Mouse (Mus musculus): ENCODE results near the gene Map10.

Gene Map10

GRCm38 (mm10) chr8:125669700-125670195, at the start of gene Map10:
Gene Map10 (plus strand): TSS chr8:125669818.
- peak; percentile 87 to 91 for DNase-seq

DNA sequence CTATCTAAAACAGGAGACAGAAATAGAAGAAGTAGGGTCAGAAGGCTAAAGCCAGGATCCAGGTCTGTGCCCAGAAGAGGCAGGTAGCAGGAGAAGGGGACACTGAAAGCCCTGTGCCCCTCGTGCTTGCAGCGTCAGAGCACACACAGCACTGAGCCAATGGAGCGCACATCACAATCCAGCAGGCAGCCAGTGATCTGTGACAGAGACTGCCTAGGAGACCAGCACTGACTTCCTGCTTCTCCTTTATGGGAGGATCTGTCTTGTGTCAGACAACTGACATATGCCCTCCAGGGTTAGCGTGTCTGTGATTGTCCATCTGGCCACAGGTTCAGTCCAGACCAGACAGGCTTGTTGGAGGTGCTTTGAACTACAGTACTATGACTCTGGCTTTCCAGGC, 49.3 kb upstream of the Map10 start:
- DNase-seq = no peak

GRCm38 (mm10) chr8:125624287-125624686, 45.3 kb upstream of the Map10 start:
- DNase-seq = no peak

GRCm38 (mm10) chr8:125626381-125626780, 43.2 kb upstream of the Map10 start:
- peak; percentile 46 to 53 for DNase-seq

GRCm38 (mm10) chr8:125628834-125629233, 40.8 kb upstream of the Map10 start:
- DNase-seq = no peak

- DNase-seq = no peak
Observed at GRCm38 (mm10) chr8:125638411-125639058, 31.1 kb upstream of the Map10 start.

GRCm38 (mm10) chr8:125639631-125640030, 30.0 kb upstream of the Map10 start:
- DNase-seq = no peak

DNA sequence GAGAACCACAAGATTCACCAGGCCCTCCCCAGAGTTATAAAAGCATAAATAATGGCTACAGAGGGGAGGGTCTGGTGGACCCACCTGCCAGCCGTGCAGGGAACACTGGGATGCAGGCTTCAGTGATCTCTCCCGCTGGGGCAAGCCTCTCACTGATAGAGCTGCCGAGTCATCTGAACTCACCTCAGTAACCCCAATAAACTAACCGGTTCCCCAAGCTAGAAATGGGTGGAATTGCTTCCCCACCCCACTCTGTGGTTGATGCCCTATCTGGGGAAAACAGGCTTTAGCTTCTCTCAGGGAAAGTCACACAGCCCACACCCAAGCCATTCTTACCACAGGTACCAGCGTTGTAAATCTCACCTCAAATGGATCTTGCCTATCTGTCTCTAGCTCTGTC, 28.9 kb upstream of the Map10 start:
- no peak for DNase-seq

DNA sequence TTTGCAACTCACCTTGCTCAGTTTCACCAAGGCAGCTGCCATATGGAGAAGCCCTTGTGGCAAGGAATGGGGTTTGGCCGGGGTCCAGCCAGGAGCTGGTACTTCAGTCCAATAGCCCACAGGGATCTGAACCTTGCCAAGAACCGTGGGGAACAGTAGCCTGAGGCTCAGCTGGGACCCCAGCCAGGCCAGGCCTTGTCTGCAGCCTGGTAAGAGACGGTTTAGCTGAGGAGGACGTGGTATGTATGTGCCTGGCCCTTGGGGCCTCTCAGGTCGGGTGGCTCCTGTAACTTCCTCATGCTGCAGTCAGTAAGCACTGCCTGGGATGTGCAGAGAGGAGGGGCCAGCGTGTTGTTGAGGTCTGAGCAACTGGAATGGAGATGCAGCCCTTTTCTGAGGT, 27.8 kb upstream of the Map10 start:
- DNase-seq = peak; percentile 87 to 91

DNA sequence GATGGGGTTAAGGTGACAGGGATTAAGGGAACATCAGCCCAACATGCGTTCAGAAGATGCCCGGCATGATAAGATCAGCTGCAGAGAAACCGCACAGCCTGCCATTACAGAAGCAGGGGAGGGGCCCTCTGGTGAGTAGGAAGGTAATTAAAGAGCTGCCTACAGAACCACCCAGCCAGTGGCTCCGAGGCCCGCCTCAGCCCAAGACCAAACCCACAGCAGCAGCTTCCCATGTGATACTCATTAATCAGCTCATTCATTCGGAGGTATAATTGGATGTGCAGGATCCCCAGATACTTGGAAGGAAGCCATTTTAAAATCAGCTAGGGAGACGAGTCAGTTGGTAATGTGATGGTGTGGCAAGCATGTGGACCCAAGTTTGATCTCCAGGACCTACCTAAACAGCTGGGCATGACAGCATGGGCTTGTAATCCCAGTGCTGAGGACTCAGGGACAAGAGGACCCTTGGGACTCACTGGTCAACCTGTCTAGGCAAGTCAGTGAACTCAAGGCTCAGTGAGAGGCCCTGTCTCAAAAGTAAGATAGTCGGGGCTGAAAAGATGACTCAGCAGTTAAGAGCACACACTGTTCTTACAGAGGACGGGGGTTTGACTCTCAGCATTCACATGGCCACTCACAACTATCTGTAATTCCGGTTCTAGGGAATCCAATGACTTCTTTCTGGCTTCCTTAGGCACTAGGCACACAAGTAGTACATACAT, 23.7 kb upstream of the Map10 start:
- DNase-seq = no peak

DNA sequence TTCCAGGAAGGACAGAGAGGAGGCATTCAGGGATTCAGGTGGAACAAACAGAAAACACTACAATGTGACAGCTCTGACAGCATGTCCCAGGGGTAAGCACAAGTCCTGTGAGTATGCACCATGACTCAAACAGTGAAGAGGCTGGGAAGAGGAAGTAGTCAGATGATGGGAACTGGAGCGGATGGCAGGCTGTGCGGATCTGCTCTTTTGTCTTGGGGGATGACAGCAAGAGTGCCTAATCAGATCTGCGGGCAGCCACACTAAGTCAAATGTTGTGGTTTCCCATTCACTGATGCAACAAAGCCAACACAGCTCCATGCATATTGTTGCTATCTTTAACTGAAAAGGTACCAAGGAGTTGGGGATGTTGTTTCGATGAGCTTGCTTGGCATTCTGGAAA, 20.2 kb upstream of the Map10 start:
- no peak for DNase-seq

GRCm38 (mm10) chr8:125654821-125655220, 14.8 kb upstream of the Map10 start:
- DNase-seq = no peak

DNA sequence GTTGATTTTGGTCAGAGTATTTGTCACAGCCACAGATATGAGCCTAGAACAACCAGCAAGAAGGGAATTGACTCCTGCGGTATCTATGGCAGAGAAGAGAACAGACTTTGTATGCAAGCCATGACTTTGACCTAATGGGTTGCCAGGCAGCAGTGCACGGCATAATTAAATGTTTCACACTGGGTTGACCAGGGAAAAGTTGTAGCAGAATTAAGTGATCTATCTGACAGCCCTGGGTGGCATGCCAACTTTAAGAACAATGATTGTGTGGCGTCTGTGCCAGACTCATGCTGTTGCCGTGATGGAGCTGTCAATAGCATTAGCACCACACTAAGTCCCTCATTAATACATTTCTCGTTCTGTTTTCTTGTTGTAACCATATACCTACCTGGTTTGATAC, 11.1 kb upstream of the Map10 start:
- no peak for DNase-seq

DNA sequence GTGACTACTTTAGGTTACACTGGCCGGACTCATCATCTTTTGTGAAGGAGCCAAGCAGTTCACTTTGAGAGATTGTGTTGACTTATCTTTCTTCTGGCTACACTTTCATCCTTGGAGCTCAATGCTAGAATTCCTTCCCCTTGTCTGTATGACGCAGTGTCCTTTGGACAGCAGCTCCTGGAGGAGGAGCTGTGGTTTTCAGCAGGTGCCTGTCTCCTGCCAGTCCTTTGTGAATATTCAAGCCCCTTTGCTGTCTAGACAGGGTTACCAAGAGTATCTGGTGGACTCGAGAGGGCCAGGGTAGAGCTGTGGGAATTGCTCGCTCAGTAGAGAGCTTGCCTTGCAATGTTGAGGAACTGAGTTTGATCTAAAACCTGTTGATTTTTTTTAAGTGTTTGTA, 10.7 kb upstream of the Map10 start:
- DNase-seq = no peak

DNA sequence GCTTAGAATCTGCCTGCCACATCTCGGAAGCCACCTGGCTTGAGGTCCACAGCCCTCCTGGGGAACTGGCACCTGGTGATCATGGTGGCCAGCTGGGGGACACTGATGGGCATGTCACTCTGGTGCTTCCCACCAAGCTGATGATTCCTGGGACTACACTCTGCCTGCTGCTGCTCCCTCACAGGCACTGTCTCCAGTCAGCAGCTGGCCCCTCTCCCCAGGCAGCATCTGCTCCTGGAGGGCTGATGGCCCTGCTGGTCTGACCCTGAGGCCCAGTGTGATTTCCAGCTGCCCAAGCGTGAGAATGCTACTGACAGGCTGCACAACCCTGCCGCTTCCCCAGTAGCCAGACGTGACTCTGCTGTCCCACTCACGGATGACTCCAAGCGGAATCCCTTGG, 9.2 kb upstream of the Map10 start:
- no peak for DNase-seq

DNA sequence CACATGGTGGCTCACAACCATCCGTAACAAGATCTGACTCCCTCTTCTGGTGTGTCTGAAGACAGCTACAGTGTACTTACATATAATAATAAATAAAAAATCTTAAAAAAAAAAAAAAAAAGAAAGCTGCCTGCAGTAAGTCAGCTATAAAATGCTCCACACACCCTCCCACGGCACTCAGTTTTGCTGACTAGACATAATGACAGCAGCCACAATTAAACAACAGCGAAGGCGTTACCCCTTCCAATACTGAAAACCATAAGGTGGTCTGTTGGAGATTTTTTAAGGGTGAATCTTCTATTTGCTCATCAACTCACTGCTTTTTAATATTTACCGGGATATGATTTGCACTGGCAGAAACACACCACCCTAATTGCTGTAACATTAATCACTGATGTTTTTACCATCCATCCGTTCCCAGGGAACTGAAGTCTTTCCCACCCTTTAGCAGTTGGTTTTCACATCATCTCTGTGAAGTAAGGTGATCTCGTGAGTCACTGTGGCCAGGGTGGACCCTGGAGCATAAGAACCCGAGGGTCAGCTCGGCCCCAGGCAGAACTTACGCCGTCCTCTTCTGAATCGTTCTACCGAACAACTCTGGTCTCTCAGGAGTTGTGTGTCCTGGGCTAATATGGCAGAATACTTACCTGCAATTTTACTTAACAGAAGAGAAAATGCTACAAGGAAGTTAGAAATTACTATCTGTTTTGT, 7.5 kb upstream of the Map10 start:
- DNase-seq = no peak

GRCm38 (mm10) chr8:125662669-125663048, 7.0 kb upstream of the Map10 start:
- DNase-seq = peak; percentile 72

DNA sequence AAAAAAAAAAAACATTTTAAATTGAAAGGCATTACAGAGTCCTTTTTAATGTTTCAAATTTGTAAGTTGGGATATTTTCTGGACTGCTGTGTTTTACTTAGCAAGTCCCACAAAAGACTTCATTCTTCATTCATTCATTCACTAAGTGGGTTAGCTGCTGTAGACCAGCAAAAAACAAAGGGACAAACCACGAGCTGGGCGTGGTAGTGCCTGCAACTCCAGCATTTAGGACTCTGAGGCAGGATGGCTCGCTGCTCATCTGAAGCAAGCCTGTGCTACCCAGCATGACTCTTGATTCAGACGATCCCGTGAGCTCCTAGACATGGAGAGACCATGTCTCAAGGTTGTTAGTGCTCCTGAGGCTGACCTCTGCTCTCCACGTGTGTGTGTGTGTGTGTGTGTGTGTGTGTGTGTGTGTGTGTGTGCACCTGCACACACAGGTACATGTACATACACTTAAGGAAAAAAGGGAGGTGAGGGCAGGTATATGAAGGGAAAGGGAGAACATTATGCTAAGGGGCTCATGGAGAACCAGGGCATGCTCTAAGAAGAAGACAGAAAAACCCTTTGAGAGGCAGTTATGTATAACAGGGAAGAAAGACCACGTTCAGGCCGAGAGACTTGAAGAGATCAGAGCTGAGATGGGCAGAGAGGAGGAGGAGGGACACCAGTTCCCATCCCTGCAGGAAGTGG, 4.3 kb upstream of the Map10 start:
- DNase-seq = no peak

DNA sequence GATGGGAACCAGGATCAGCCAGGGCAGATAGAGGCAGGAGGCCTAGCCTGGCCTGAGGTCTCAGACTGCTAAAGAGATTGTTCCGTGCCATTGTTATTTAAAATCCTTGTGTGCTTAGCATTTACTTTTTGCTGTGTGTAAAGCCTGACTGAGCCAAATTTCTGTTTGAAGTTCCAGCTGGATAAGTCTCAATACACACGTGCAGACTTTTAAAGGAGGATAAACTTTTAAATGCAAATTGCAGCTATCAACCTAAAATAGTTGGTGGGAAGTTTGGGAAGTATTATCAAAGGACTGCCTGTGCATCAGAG, 3.8 kb upstream of the Map10 start:
- DNase-seq = no peak

- DNase-seq = peak in 1 of 2 experiments; percentile 28
Observed at GRCm38 (mm10) chr8:125666201-125666600, 3.4 kb upstream of the Map10 start.

DNA sequence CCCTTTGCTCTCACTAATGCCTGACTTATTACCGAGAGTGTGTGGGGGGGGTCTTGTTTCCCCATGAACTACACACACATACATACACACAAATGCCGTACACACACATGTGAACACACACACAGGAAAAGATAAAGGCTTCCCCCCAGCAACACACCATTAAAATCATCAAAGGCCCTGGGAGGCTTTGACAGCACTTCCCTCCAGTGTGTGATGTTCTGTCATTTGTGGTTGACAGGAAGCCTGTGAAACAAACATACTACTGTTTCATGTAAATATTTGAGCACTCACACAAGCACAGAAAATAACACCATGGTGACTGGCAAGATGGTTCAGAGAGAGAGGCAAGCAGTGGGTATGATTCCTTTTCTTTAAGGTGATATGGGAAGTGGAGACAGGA, 2.4 kb upstream of the Map10 start:
- no peak for DNase-seq

- no peak for DNase-seq
Observed at GRCm38 (mm10) chr8:125669159-125669699, 389 bp upstream of the Map10 start.

DNA sequence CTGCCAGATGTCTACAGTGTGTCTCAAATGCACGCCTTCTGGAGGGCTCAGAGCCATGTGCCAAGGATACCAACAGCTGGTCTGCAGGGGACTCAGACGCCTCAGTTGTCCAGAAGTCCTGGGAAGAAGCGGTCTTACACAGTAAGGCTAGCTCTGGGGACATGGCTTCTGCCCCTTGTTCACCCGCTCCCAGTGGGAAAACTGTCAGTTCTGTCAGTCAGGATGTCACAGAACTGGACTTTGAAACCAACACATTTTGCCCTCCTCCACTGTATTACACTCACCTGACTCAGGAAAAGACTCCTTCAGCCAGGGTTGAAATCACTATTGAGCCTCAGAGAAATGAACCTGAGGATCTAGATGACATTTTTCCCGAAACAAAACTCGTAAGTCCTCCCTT, 802 bp downstream of the Map10 start:
- DNase-seq = no peak

All from cerebellum, postnatal 36 days (tissue).